Mouse (Mus musculus) lung, embryonic 16.5 days (tissue): ENCODE measurements around the gene Myl6b. TPM values are rescaled to one million over a fixed set of nuclear protein-coding genes. Genes with fewer than 3 reads are reported as not detected.

Source experiments
- ATAC-seq: fragments of 200-750 bp; cut with Nextera tagmentation; 2 replicates; pipeline ENCODE4 v1.8.0; 2017; ENCODE audit warnings: low read depth, mild to moderate bottlenecking, moderate library complexity
- H3K27ac ChIP-seq: fragments of 300-500 bp; sonication (generic); 2 replicates; pipeline ENCODE4 v1.5.1; 2014; ENCODE audit warnings: mild to moderate bottlenecking, control low read depth, low read length
- H3K27me3 ChIP-seq: fragments of 300-500 bp; sonication (generic); 2 replicates; pipeline ENCODE4 v1.6.1; 2014; ENCODE audit warnings: low read depth, low read length, mixed read lengths; ENCODE audit not compliant: control insufficient read depth, insufficient read depth
- H3K36me3 ChIP-seq: fragments of 300-500 bp; sonication (generic); 2 replicates; pipeline ENCODE4 v1.6.1; 2014; ENCODE audit warnings: low read length; ENCODE audit not compliant: control insufficient read depth, insufficient read depth
- H3K4me1 ChIP-seq: fragments of 300-500 bp; sonication (generic); replicated peaks from 2 replicates; pipeline ENCODE4 v1.6.1; 2014; ENCODE audit warnings: low read length, mixed read lengths; ENCODE audit not compliant: control insufficient read depth, insufficient read depth
- H3K4me2 ChIP-seq: fragments of 300-500 bp; sonication (generic); 2 replicates; pipeline ENCODE4 v1.6.1; 2014; ENCODE audit warnings: low read depth, low read length, control low read depth
- H3K4me3 ChIP-seq: fragments of 300-500 bp; sonication (generic); 2 replicates; pipeline ENCODE4 v1.5.1; 2014; ENCODE audit warnings: mild to moderate bottlenecking, low read length, control low read depth
- H3K9ac ChIP-seq: fragments of 300-500 bp; sonication (generic); 2 replicates; pipeline ENCODE4 v1.6.1; 2014; ENCODE audit warnings: low read length, control low read depth
- H3K9me3 ChIP-seq: fragments of 300-500 bp; sonication (generic); 2 replicates; pipeline ENCODE4 v1.6.1; 2016; ENCODE audit warnings: low read length; ENCODE audit not compliant: control insufficient read depth
- WGBS: fragments of 180-500 bp; shearing (Covaris S2); extraction: QIAGEN DNeasy Blood & Tissue Kit; methylation state at CpG from one replicate; pipeline ENCODE4 v1.1.7; 2014; 5-methylcytosine and 5-hydroxymethylcytosine counted together
- microRNA-seq: library from miRNA; unstranded; fragments of <30 nt; microRNA quantifications from one replicate; pipeline ENCODE4, GENCODE M21; 2016
- polyA plus RNA-seq: library from polyadenylated mRNA; unstranded; fragments of >200 nt; fragmentation: Nextera tagmentation; extraction: Ambion mirVana; gene quantifications from 2 replicates; pipeline ENCODE4 v1.2.1, GENCODE M21; 2015

Myl6b gene
- polyA plus RNA-seq, 1 experiment from 2014 or later, result 3.5 TPM

DNA sequence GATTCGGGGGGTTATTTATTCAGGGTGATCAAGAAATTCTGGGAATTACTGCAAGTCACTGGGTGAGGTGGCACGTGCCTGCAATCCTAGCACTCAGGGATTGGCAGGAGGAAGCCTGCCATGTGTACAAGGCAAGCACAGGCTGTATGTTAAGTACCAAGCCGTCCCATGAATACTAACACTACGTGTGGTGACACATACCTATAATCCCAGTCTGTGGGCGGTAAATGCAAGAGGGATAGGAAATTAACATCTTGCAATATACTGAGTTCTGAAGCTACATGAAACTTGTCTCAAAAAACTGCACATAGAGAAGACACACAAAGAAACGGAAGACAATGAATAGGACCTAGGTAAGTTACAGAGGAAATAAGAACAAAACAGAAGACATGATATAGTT, 47.5 kb downstream of the Myl6b start:
- no peaks in the 10 kb centered on the region for H3K9me3 ChIP-seq
- H3K9ac ChIP-seq, result no peak overlapping the region
- H3K36me3 ChIP-seq, result no peaks in the 10 kb centered on the region
- no peak for ATAC-seq
- no peaks in the 10 kb centered on the region for H3K27me3 ChIP-seq
- H3K27ac ChIP-seq, result no peak overlapping the region
- no peaks in the 10 kb centered on the region for H3K4me1 ChIP-seq
- H3K4me2 ChIP-seq, result no peak overlapping the region
- H3K4me3 ChIP-seq, result no peak overlapping the region
- 73% methylated on average over 6 of the region's 6 CpGs for WGBS

DNA sequence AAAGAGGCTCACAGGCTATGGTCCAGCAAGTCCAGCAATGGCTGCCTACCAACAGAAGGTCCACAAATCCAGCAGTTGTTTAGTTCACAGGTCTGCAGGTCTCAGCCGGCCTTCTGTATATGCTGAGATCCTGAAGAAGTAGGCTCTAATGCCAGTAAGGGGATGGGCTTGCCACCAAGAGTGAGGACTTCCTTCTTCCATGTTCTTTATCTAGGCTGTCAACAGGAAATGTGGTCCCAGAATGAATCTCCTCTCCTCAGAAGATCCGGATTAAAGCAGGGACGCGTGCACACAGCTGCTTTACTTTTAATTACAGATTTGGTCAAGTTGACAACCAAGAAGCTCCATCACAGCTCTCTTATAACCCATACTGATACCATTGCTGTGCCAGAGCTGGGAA, 53.1 kb downstream of the Myl6b start:
- no peaks in the 10 kb centered on the region for H3K27me3 ChIP-seq
- 70% methylated on average over 4 of the region's 4 CpGs for WGBS
- H3K27ac ChIP-seq, result no peak overlapping the region
- H3K4me2 ChIP-seq, result no peak overlapping the region
- no peak overlapping the region for H3K9ac ChIP-seq
- ATAC-seq, result no peak
- no peaks in the 10 kb centered on the region for H3K4me1 ChIP-seq
- H3K36me3 ChIP-seq, result 0 out of 2 replicates have a peak, but pooled peaks cover 3% of the 10 kb centered on the region
- H3K4me3 ChIP-seq, result no peak overlapping the region
- no peaks in the 10 kb centered on the region for H3K9me3 ChIP-seq

DNA sequence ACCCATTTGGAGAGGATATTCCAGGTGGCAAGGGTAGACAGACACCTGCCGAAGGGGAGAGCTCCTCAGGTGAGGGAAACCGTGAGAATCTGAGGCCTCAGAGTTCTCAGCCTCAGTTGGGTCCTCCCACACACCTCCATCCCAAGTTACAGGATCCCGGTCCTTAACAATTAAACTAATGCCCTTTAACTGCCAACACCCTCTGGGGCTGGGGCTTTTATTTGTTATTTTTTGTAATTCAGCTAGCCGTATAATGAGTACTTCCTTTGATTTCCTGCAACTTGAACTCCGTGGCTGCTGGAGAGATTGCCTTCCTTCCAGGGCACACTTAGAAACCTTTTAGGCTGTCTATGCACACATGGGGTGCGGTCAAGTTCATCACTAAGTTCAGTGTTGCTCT, 54.1 kb downstream of the Myl6b start:
- H3K4me1 ChIP-seq, result no peaks in the 10 kb centered on the region; the same call in 1 of the 2 replicates
- H3K9ac ChIP-seq, result no peak overlapping the region
- no peaks in the 10 kb centered on the region for H3K27me3 ChIP-seq
- no peak overlapping the region for H3K4me3 ChIP-seq
- H3K36me3 ChIP-seq, result peaks cover 7% of the 10 kb centered on the region; the same call in 1 of the 2 replicates
- H3K27ac ChIP-seq, result no peak overlapping the region
- H3K4me2 ChIP-seq, result no peak overlapping the region
- ATAC-seq, result no peak
- no peaks in the 10 kb centered on the region for H3K9me3 ChIP-seq
- 49% methylated on average over 6 of the region's 6 CpGs for WGBS

Small RNA genes lying within 50 kb of the gene (microRNA-seq; reads per million reads assigned to microRNA genes)
- gene Mir6916, result not detected
- gene Mir8105, result 0.99 reads per million

Other genes with a start within 250 kb of the Myl6b start
- gene Apon, start 244.6 kb downstream of the Myl6b start, polyA plus RNA-seq, result 0.14 and 0.63 TPM in 2 replicates
- gene Apof, start 230.0 kb downstream of the Myl6b start, polyA plus RNA-seq, result 0.43 and 2.6 TPM in 2 replicates
- gene Stat2, start 228.1 kb downstream of the Myl6b start, polyA plus RNA-seq, result 12.3 and 13.1 TPM in 2 replicates
- 0.34 and 0.38 TPM in 2 replicates for gene Il23a, start 199.9 kb downstream of the Myl6b start, polyA plus RNA-seq
- 38.7 and 39.8 TPM in 2 replicates for gene Pan2, start 195.3 kb downstream of the Myl6b start, polyA plus RNA-seq
- 326 and 347 TPM in 2 replicates for gene Cnpy2, start 176.2 kb downstream of the Myl6b start, polyA plus RNA-seq
- 171 TPM in 2 replicates for gene Cs, start 161.0 kb downstream of the Myl6b start, polyA plus RNA-seq
- gene Coq10a, start 129.7 kb downstream of the Myl6b start, polyA plus RNA-seq, result 3.7 and 4.6 TPM in 2 replicates
- gene Ankrd52, start 121.6 kb downstream of the Myl6b start, polyA plus RNA-seq, result 8.4 and 9.6 TPM in 2 replicates
- 0.13 and 1.0 TPM in 2 replicates for gene Slc39a5, start 97.5 kb downstream of the Myl6b start, polyA plus RNA-seq
- gene Nabp2, start 87.2 kb downstream of the Myl6b start, polyA plus RNA-seq, result 67.7 and 74.5 TPM in 2 replicates
- gene Rnf41, start 87.0 kb downstream of the Myl6b start, polyA plus RNA-seq, result 41.4 and 42.7 TPM in 2 replicates
- gene Smarcc2, start 39.4 kb downstream of the Myl6b start, polyA plus RNA-seq, result 71.3 and 76.4 TPM in 2 replicates
- gene Myl6, start 4.5 kb downstream of the Myl6b start, polyA plus RNA-seq, result 1,564 and 1,684 TPM in 2 replicates
- gene Esyt1, start 27.2 kb upstream of the Myl6b start, polyA plus RNA-seq, result 32.5 and 34.4 TPM in 2 replicates
- gene Zc3h10, start 49.1 kb upstream of the Myl6b start, polyA plus RNA-seq, result 10.9 and 11.9 TPM in 2 replicates
- gene Rpl41, start 50.6 kb upstream of the Myl6b start, polyA plus RNA-seq, result 4,142 and 4,423 TPM in 2 replicates
- 161 and 167 TPM in 2 replicates for gene Pa2g4, start 67.3 kb upstream of the Myl6b start, polyA plus RNA-seq
- 26.9 and 27.6 TPM in 2 replicates for gene Erbb3, start 91.0 kb upstream of the Myl6b start, polyA plus RNA-seq
- gene Rps26, start 128.1 kb upstream of the Myl6b start, polyA plus RNA-seq, result 720 and 793 TPM in 2 replicates
- gene Ikzf4, start 147.3 kb upstream of the Myl6b start, polyA plus RNA-seq, result 1.4 and 1.6 TPM in 2 replicates
- gene Suox, start 175.4 kb upstream of the Myl6b start, polyA plus RNA-seq, result 13.0 and 14.6 TPM in 2 replicates
- gene Rab5b, start 197.6 kb upstream of the Myl6b start, polyA plus RNA-seq, result 87.9 and 90.6 TPM in 2 replicates
- 2.1 and 2.2 TPM in 2 replicates for gene Pmel, start 205.5 kb upstream of the Myl6b start, polyA plus RNA-seq
- gene Cdk2, start 206.3 kb upstream of the Myl6b start, polyA plus RNA-seq, result 101 and 105 TPM in 2 replicates
- gene Dgka, start 246.2 kb upstream of the Myl6b start, polyA plus RNA-seq, result 12.2 and 13.9 TPM in 2 replicates
- gene Pym1, start 249.2 kb upstream of the Myl6b start, polyA plus RNA-seq, result 32.7 and 35.1 TPM in 2 replicates